Comparison of ENCODE assay signal across 8 mouse cellular contexts in the genomic region with DNA sequence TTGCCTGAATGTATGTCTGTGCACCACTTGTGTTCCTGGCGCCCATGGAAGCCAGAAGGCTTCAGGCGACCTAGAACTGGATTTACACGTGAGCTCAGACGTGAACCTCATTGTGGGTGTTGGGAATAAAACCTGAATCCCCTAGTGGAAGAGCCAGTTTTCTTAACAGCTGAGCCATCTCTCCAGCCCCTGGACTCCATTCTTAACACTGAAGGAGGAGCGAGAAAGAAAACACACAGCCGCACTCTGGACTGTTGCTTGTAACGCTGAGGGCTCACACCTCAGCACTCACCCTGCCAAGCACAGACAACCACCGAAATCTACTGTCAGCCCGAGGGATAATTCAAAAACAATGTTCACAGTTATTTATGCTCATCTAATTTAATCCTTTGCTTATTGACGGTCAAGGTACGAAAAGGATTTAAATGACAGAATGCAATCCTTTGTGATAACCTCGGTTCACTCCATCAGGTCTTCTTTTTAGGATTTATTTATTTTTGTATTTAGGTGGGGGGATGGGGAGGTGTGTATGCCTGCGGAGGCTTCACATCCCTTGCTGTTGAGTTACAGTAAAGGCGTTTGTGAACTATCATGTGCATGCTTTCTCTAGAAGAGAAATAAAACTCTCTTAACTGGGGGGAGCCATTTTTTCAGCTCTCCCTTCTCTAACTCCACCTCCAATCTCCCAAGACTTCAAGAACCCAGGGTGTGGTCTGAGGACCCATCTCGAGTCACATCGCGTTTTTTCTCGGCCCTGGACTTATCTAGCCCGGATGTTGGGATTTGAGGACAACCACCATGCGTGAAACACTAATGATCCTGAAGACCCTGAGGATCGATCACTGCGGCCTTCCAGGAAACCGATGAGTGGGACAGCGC. TPM values are rescaled to one million over a fixed set of nuclear protein-coding genes. Genes with fewer than 3 reads are reported as not detected.
DNase-seq lines count a peak whose midpoint lies in the region; ATAC-seq and TF ChIP-seq lines count a peak whose summit lies in the region.

Gene Zfp639 (plus strand): TSS at position 764 of the 879 bp plus-strand sequence.

- H3K4me1 ChIP-seq in neural tube, embryonic 11.5 days (ENCODE audit: control insufficient read depth, insufficient read depth, low read length) = peaks cover 7% of the 10 kb centered on the region; the same call in 1 of the 2 replicates
- 0 out of 2 replicates have a peak, but pooled peaks cover 4% of the 10 kb centered on the region for H3K4me1 ChIP-seq in hindbrain, postnatal 0 days (ENCODE audit: insufficient read depth, low read length)

- 8% methylated on average over 24 of the region's 24 CpGs for WGBS in neural tube, embryonic 11.5 days
- WGBS in hindbrain, postnatal 0 days = 5% methylated on average over 24 of the region's 24 CpGs
- 22% methylated on average over 24 of the region's 24 CpGs for WGBS in macrophage (ENCODE audit: missing documents)

- peak within 1 kb of the TSS; percentile 85 for H3K27ac ChIP-seq in neural tube, embryonic 11.5 days (ENCODE audit: low read depth, low read length)
- peak within 1 kb of the TSS; percentile 86 for H3K27ac ChIP-seq in hindbrain, postnatal 0 days
- peak within 1 kb of the TSS; percentile 66 for H3K27ac ChIP-seq in macrophage

- DNase-seq in neural tube, embryonic 11.5 days (ENCODE audit: low spot score) = no peak
- DNase-seq in neural tube, embryonic 10.5 days (ENCODE audit: extremely low spot score, low spot score) = no peak
- DNase-seq in adrenal gland, postnatal 4 days (ENCODE audit: low spot score in 2 of 2) = no peak
- DNase-seq in gastrocnemius, adult 8-10 months (ENCODE audit: low spot score in 2 of 2) = no peak
- peak; percentile 34 for DNase-seq in hindbrain, postnatal 0 days (ENCODE audit: low spot score)
- DNase-seq in urinary bladder, postnatal 14 days (ENCODE audit: low spot score) = no peak
- DNase-seq in cerebellum, adult 8-10 months = no peak

- no peaks in the 10 kb centered on the region for H3K36me3 ChIP-seq in neural tube, embryonic 11.5 days (ENCODE audit: control insufficient read depth, insufficient read depth, low read length)
- no peaks in the 10 kb centered on the region for H3K36me3 ChIP-seq in hindbrain, postnatal 0 days (ENCODE audit: insufficient read depth, low read length)
- peaks cover 5% of the 10 kb centered on the region; the same call in 1 of the 2 replicates for H3K36me3 ChIP-seq in macrophage (ENCODE audit: inconsistent target)

- H3K9ac ChIP-seq in neural tube, embryonic 11.5 days (ENCODE audit: low read length) = peak within 1 kb of the TSS; percentile 93
- H3K9ac ChIP-seq in hindbrain, postnatal 0 days (replicated peaks; ENCODE audit: low read length) = peak within 1 kb of the TSS; percentile 77

- ATAC-seq in neural tube, embryonic 11.5 days (ENCODE audit: insufficient read depth, low FRiP score, low TSS enrichment) = no peak; the same call in 1 of the 2 replicates
- no peak; the same call in 1 of the 2 replicates for ATAC-seq in hindbrain, postnatal 0 days

- peaks cover 39% of the 10 kb centered on the region for H3K79me2 ChIP-seq in macrophage (ENCODE audit: inconsistent target)

- H3K9me3 ChIP-seq in neural tube, embryonic 11.5 days (ENCODE audit: control insufficient read depth, low read length) = no peaks in the 10 kb centered on the region
- no peaks in the 10 kb centered on the region for H3K9me3 ChIP-seq in hindbrain, postnatal 0 days (ENCODE audit: low read length)

- TF ChIP-seq CTCF in hindbrain, postnatal 0 days (IDR thresholded peaks at IDR 0.05; ENCODE audit: low read depth) = no peak

- H3K4me3 ChIP-seq in neural tube, embryonic 11.5 days (ENCODE audit: low read depth, low read length) = peak within 1 kb of the TSS; percentile 87
- peak within 1 kb of the TSS; percentile 57 for H3K4me3 ChIP-seq in hindbrain, postnatal 0 days (ENCODE audit: low read length)
- H3K4me3 ChIP-seq in macrophage (ENCODE audit: inconsistent target) = peak within 1 kb of the TSS; percentile 85

- H3K4me2 ChIP-seq in neural tube, embryonic 11.5 days (ENCODE audit: low read depth) = peak within 1 kb of the TSS; percentile 82
- peak within 1 kb of the TSS; percentile 74 for H3K4me2 ChIP-seq in hindbrain, postnatal 0 days (ENCODE audit: low read depth, low read length)

- no peaks in the 10 kb centered on the region for H3K27me3 ChIP-seq in neural tube, embryonic 11.5 days (ENCODE audit: control insufficient read depth, insufficient read depth, low read length)
- no peaks in the 10 kb centered on the region for H3K27me3 ChIP-seq in hindbrain, postnatal 0 days (ENCODE audit: insufficient read depth, low read length)

RNA-seq across cellular contexts. Expression of gene Zfp639, which starts in this region (rescaled TPM):
- 48.4 TPM in 2 replicates for polyA plus RNA-seq in neural tube, embryonic 11.5 days (2014; fragmentation: Nextera tagmentation; extraction: Ambion mirVana)
- total RNA-seq in adrenal gland, postnatal 4 days (2021) = 10 to 100 TPM; 41.8 TPM
- total RNA-seq in gastrocnemius, adult 8-10 months (2022) = 10 to 100 TPM; 27.6 to 39.8 (median 28.8) TPM
- 50.9 and 51.3 TPM in 2 replicates for total RNA-seq in hindbrain, postnatal 0 days (2014; rRNA removed)
- polyA plus RNA-seq in hindbrain, postnatal 0 days (2015; fragmentation: Nextera tagmentation; extraction: Ambion mirVana) = 36.3 and 37.8 TPM in 2 replicates
- total RNA-seq in macrophage (2018; cell fraction: chromatin; rRNA removed) = 100 to 1,000 TPM in 2 of 26 experiments, 10 to 100 TPM in 24; 48.3 to 114 (median 78.8) TPM
- total RNA-seq in macrophage (2018; cell fraction: cytosol; rRNA removed) = 10 to 100 TPM; 16.6 to 29.5 (median 23.2) TPM
- total RNA-seq in macrophage (2018; cell fraction: nucleus; rRNA removed) = 100 to 1,000 TPM in 1 of 26 experiments, 10 to 100 TPM in 25; 42.3 to 107 (median 64.7) TPM
- polyA plus RNA-seq in macrophage (2018) = 23.5 to 31.2 TPM (median 26.8 TPM) in 3 replicates
